Mouse (Mus musculus) limb, embryonic 13.5 days (tissue): Measurements from ENCODE around the gene Pcp2. TPM values are rescaled to one million over a fixed set of nuclear protein-coding genes. Genes with fewer than 3 reads are reported as not detected.
A peak's percentile ranks its signal among the peaks of the same experiment; 100 is the strongest.

ENCODE experiments used
- ATAC-seq: fragments of 200-750 bp; cut with Nextera tagmentation; 2 replicates; pipeline ENCODE4 v1.8.0; 2017; ENCODE audit warnings: low read depth, moderate number of reproducible peaks, moderate TSS enrichment; ENCODE audit not compliant: low FRiP score
- H3K27ac ChIP-seq: fragments of 300-500 bp; sonication (generic); 2 replicates; pipeline ENCODE4 v1.5.1; 2015; ENCODE audit warnings: inconsistent platforms, mild to moderate bottlenecking, moderate library complexity
- H3K27me3 ChIP-seq: fragments of 300-500 bp; sonication (generic); 2 replicates; pipeline ENCODE4 v1.6.1; 2015; ENCODE audit warnings: mild to moderate bottlenecking, inconsistent platforms
- H3K36me3 ChIP-seq: fragments of 300-500 bp; sonication (generic); 2 replicates; pipeline ENCODE4 v1.6.1; 2015; ENCODE audit warnings: inconsistent platforms, mild to moderate bottlenecking, moderate library complexity
- H3K4me1 ChIP-seq: fragments of 300-500 bp; sonication (generic); 2 replicates; pipeline ENCODE4 v1.6.1; 2015; ENCODE audit warnings: inconsistent platforms
- H3K4me2 ChIP-seq: fragments of 300-500 bp; sonication (generic); replicated peaks from 2 replicates; pipeline ENCODE4 v1.6.1; 2015; ENCODE audit warnings: inconsistent platforms, mild to moderate bottlenecking, moderate library complexity
- H3K4me3 ChIP-seq: fragments of 300-500 bp; sonication (generic); 2 replicates; pipeline ENCODE4 v1.5.1; 2015; ENCODE audit warnings: moderate library complexity, mild to moderate bottlenecking, inconsistent platforms
- H3K9ac ChIP-seq: fragments of 300-500 bp; sonication (generic); 2 replicates; pipeline ENCODE4 v1.6.1; 2015; ENCODE audit warnings: mild to moderate bottlenecking, inconsistent platforms
- H3K9me3 ChIP-seq: fragments of 300-500 bp; sonication (generic); 2 replicates; pipeline ENCODE4 v1.6.1; 2016; ENCODE audit warnings: inconsistent platforms
- WGBS: fragments of 180-500 bp; shearing (Covaris S2); methylation state at CpG from one replicate; pipeline ENCODE4 v1.1.7; 2015; 5-methylcytosine and 5-hydroxymethylcytosine counted together
- polyA plus RNA-seq: library from polyadenylated mRNA; unstranded; fragments of >200 nt; fragmentation: Nextera tagmentation; extraction: Ambion mirVana; gene quantifications from 2 replicates; pipeline ENCODE4 v1.2.1, GENCODE M21; 2015

The Pcp2 gene
- polyA plus RNA-seq, 1 experiment from 2014 or later, result 0.33 TPM

GRCm38 (mm10) chr8:3648268-3648667 is 22.9 kb upstream of the Pcp2 start:
- Histone ChIP-seq H3K4me2 (no peak overlapping the region), H3K4me3 (no peak overlapping the region), H3K4me1 (no peaks in the 10 kb centered on the region), H3K27me3 (no peaks in the 10 kb centered on the region), H3K36me3 (no peaks in the 10 kb centered on the region), H3K9me3 (no peaks in the 10 kb centered on the region), H3K9ac (no peak overlapping the region), H3K27ac (no peak overlapping the region)
- WGBS, result 67% methylated on average over 2 of the region's 2 CpGs
- ATAC-seq, result no peak

DNA sequence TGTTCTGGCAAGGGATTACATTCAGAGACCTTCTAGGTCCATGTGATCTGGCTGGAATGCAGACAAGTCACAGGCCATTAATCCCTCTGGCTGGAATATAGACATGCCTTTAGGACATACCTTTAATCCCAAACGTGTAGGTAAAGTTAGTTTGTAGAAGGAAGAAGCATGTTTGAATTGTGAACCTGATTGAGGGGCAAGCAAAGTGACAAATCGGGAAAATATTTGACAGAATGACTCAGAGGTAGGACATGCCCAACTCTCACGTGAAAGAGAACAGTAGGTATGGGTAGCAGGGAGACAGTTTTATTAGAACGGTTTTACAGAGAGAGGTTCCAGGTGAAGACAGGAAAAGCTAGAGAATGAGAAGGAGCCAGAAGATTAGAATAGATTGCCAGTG is 22.2 kb upstream of the Pcp2 start:
- Histone ChIP-seq H3K9me3 (no peaks in the 10 kb centered on the region), H3K4me2 (no peak overlapping the region), H3K4me1 (no peaks in the 10 kb centered on the region), H3K27ac (no peak overlapping the region), H3K27me3 (no peaks in the 10 kb centered on the region), H3K4me3 (no peak overlapping the region), H3K9ac (no peak overlapping the region), H3K36me3 (no peaks in the 10 kb centered on the region)
- no peak for ATAC-seq
- 75% methylated on average over 4 of the region's 4 CpGs for WGBS

DNA sequence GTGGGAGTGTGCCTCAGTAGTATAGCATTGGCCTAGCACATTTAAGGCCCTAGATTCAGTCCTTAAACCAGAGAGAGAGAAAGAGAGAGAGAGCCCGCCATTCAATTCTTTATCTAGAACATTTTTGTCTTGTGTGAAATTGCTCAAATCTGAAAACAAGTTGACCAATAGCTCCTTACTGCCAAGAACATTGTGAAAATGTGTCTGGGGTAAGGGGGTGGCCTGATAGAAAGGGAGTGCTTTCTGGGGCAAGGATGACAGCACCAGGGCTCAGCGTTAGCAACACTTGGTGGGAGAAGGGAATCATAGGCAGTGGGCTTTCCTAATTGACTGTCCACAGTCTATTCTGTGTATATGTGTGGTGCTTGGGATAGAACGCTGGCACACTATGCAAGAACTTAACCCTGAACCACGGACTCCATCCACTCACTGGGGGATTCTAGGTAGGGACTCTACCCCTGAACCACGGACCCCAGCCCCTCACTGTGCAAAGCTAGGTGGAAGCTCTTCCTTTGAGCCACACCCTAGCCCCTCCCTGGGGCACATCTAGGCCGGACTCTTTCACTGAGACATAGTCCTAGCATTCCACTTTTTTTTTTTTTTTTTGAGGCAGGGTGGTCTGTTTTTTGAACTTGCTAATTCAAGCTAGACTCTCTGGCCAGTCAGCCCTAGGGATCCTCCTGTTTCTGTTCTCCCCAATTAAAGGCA is 21.6 kb upstream of the Pcp2 start:
- Histone ChIP-seq H3K27ac (no peak overlapping the region), H3K9ac (no peak overlapping the region), H3K36me3 (no peaks in the 10 kb centered on the region), H3K4me2 (no peak overlapping the region), H3K9me3 (no peaks in the 10 kb centered on the region), H3K4me3 (no peak overlapping the region), H3K4me1 (no peaks in the 10 kb centered on the region), H3K27me3 (no peaks in the 10 kb centered on the region)
- no peak for ATAC-seq
- 77% methylated on average over 6 of the region's 6 CpGs for WGBS

- no peak for ATAC-seq
- H3K4me1 ChIP-seq, result no peaks in the 10 kb centered on the region
Observed at GRCm38 (mm10) chr8:3645804-3646203, 20.5 kb upstream of the Pcp2 start.

DNA sequence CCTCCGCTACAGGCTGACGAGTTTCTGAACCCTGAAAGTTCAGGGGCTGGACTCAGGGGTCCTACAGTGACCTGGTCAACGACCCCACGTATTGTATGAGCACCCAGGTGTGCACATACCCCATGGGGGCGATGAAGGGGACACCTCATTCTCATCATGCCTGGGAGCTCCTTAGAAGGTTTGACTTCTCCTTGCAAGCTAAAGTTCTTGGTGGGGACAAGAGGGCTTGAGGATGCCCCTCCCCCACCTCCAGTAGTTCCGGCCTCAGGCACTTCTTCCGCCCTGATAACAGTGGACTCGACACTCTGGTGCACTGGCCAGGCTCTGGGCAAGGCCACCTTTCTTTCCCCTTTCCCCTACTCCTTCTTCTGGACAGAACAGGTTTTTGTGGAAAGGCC is 6.1 kb upstream of the Pcp2 start:
- Histone ChIP-seq H3K27me3 (peaks cover 29% of the 10 kb centered on the region), H3K4me1 (peaks cover 12% of the 10 kb centered on the region; the same call in 1 of the 2 replicates), H3K9me3 (no peaks in the 10 kb centered on the region), H3K27ac (no peak overlapping the region), H3K36me3 (no peaks in the 10 kb centered on the region; the same call in 1 of the 2 replicates), H3K9ac (peak overlapping the region; percentile 48), H3K4me2 (peak overlapping the region; percentile 85), H3K4me3 (peak overlapping the region; percentile 53)
- 28% methylated on average over 8 of the region's 8 CpGs for WGBS
- no peak for ATAC-seq

More at GRCm38 (mm10) chr8:3645804-3646203, 20.5 kb upstream of the Pcp2 start:
- Histone ChIP-seq H3K4me2 (no peak overlapping the region), H3K27me3 (no peaks in the 10 kb centered on the region), H3K27ac (no peak overlapping the region), H3K4me3 (no peak overlapping the region), H3K36me3 (no peaks in the 10 kb centered on the region), H3K9me3 (no peaks in the 10 kb centered on the region), H3K9ac (no peak overlapping the region)
- 17% methylated on average over 5 of the region's 5 CpGs for WGBS

DNA sequence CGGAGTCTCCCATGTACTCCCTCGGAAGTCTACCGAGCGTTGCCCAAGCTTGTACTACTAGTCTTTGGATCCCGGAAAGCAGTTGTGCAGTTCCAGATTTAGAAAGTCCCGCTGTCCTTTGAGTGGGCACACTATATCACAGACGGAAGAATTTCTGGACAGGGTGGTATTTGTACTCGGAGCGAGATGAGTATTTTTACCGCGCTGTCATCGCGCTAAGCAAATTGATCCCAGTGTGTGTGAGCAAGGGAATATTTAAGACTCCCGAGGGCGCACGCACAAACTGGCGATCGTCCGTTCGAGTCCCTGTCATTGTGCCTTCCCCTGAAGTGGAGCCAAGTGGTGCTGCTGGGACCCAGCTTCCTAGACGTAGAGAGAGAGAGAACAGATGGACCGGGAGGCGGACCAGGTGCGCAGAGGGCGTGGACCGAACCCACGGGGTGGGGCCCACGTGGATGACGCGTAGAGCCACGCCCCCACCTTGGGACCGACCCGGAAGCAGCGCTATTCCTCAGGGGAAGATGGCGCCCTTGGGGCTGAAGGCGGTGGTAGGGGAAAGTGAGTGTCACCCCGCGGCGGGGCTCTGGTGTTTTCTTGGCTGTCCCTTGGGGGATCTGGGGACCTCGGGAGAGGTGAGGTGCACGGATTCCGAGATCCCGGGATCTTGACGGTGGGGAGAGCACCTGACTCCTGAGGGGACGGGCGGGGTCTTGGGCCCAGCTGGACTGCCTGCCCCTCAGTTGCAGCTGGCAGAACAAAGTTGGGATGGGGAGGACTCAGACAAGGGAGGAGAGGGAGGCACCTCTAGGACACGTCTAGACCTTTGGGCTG is 5.5 kb upstream of the Pcp2 start, which contains the start of gene Stxbp2:
Stxbp2 (plus strand) TSS at position 309 of the 831 bp plus-strand sequence.
- H3K4me2 ChIP-seq, result peak within 1 kb of the TSS; percentile 85
- H3K4me1 ChIP-seq, result peaks cover 12% of the 10 kb centered on the region; the same call in 1 of the 2 replicates
- no peaks in the 10 kb centered on the region for H3K9me3 ChIP-seq
- H3K9ac ChIP-seq, result peak within 1 kb of the TSS; percentile 48
- no peak within 1 kb of the TSS for H3K27ac ChIP-seq
- 8% methylated on average over 47 of the region's 47 CpGs for whole genome bisulfite sequencing
- no peaks in the 10 kb centered on the region for H3K36me3 ChIP-seq
- H3K4me3 ChIP-seq, result peak within 1 kb of the TSS; percentile 53
- peaks cover 29% of the 10 kb centered on the region for H3K27me3 ChIP-seq
- ATAC-seq, result peak; percentile 66

- peaks cover 29% of the 10 kb centered on the region for H3K27me3 ChIP-seq
- peaks cover 12% of the 10 kb centered on the region; the same call in 1 of the 2 replicates for H3K4me1 ChIP-seq
- H3K4me2 ChIP-seq, result no peak overlapping the region
- no peak overlapping the region for H3K27ac ChIP-seq
- 21% methylated on average over 5 of the region's 5 CpGs for WGBS
- H3K9ac ChIP-seq, result no peak overlapping the region
- H3K9me3 ChIP-seq, result no peaks in the 10 kb centered on the region
- H3K36me3 ChIP-seq, result peaks cover 4% of the 10 kb centered on the region
- ATAC-seq, result no peak
- no peak overlapping the region for H3K4me3 ChIP-seq
Observed at GRCm38 (mm10) chr8:3628014-3628413, 2.7 kb upstream of the Pcp2 start.

- no peak overlapping the region for H3K27ac ChIP-seq
- peaks cover 4% of the 10 kb centered on the region for H3K36me3 ChIP-seq
- no peak overlapping the region for H3K4me3 ChIP-seq
- H3K9me3 ChIP-seq, result no peaks in the 10 kb centered on the region
- 63% methylated on average over 5 of the region's 5 CpGs for WGBS
- H3K4me2 ChIP-seq, result no peak overlapping the region
- peaks cover 16% of the 10 kb centered on the region for H3K4me1 ChIP-seq
- peaks cover 29% of the 10 kb centered on the region for H3K27me3 ChIP-seq
- no peak overlapping the region for H3K9ac ChIP-seq
- ATAC-seq, result no peak
Observed at GRCm38 (mm10) chr8:3626971-3627370, 1.6 kb upstream of the Pcp2 start.

DNA sequence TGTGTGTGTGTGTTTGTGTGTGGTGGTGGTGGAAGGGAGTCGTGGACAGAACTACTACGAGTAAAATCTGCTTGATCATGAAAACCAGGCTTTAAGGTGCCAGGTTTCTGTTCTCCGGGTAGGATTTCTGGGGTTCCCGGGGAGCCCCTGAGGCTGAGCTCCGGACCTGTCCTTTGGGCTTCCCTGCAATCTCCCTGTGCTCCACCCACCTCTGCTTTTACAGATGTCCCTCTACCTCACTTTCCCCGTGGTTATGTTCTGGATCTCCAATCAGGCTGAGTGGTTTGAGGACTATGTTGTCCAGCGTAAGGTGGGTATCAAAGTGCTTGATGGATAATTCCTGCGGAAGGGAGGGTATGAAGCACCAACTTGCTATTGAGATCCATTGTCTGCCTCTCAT is 3.2 kb downstream of the Pcp2 start:
- H3K4me1 ChIP-seq, result peaks cover 18% of the 10 kb centered on the region
- peak overlapping the region; percentile 78 for H3K9ac ChIP-seq
- H3K4me3 ChIP-seq, result peak overlapping the region; percentile 92
- H3K4me2 ChIP-seq, result peak overlapping the region; percentile 79
- no peaks in the 10 kb centered on the region for H3K27me3 ChIP-seq
- 69% methylated on average over 8 of the region's 8 CpGs for WGBS
- no peak overlapping the region for H3K27ac ChIP-seq
- H3K9me3 ChIP-seq, result no peaks in the 10 kb centered on the region
- peaks cover 24% of the 10 kb centered on the region for H3K36me3 ChIP-seq
- no peak for ATAC-seq

- under 1% methylated on average over 37 of the region's 37 CpGs for WGBS
- peak; percentile 99 for ATAC-seq
Observed at GRCm38 (mm10) chr8:3621199-3621970, 4.0 kb downstream of the Pcp2 start, which contains the start of the genes Xab2 and Pet100. Gene Xab2 (minus strand): TSS chr8:3621316. Gene Pet100 (plus strand): TSS chr8:3621548.

DNA sequence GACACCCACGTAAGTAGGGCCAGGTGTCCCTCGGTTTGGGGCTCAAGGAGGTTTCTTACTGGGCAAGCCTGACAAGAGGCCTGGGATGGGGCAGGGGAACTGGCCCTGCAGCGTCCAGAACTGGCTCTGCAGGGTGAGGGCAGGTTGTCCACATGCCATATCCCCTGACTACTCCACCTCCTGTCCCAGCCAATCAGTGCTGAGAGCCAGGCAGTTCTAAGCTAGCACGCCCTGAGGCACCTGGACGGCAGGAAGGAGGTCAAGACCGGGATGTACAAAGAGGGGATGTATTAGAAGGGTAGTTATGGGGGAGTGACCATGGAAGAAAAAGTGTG is 15.6 kb downstream of the Pcp2 start:
- Histone ChIP-seq H3K27ac (no peak overlapping the region), H3K9me3 (no peaks in the 10 kb centered on the region), H3K4me1 (no peaks in the 10 kb centered on the region), H3K27me3 (no peaks in the 10 kb centered on the region), H3K4me2 (no peak overlapping the region), H3K36me3 (peaks cover 86% of the 10 kb centered on the region), H3K9ac (no peak overlapping the region), H3K4me3 (no peak overlapping the region)
- 87% methylated on average over 6 of the region's 6 CpGs for WGBS
- no peak for ATAC-seq

More at GRCm38 (mm10) chr8:3621199-3621970, 4.0 kb downstream of the Pcp2 start, which contains the start of the genes Xab2 and Pet100:
- Histone ChIP-seq H3K4me1 (peaks cover 18% of the 10 kb centered on the region), H3K27me3 (no peaks in the 10 kb centered on the region), H3K9ac (peak within 1 kb of the TSS; percentile 80), H3K9me3 (no peaks in the 10 kb centered on the region), H3K4me3 (peak within 1 kb of the TSS; percentile 92), H3K4me2 (peak within 1 kb of the TSS; percentile 82), H3K36me3 (peaks cover 30% of the 10 kb centered on the region), H3K27ac (no peak within 1 kb of the TSS)
